Comparison of ENCODE assay signal across 24 mouse cellular contexts in genomic region chr3:52221082-52221481, GRCm38 (mm10).
"Had no signal": no experiment of that assay in that cellular context is flagged by ENCODE, and none has a peak within 500 bp of the region (broad histone marks: within the 10 kb centered on the region; RNA-seq: fewer than 3 reads in every experiment).

No protein-coding gene starts in this region.

- H3K27ac ChIP-seq: limb, embryonic 13.5 days; liver, embryonic 12.5 days; liver, embryonic 15.5 days; lung, embryonic 15.5 days; midbrain, embryonic 10.5 days; midbrain, embryonic 13.5 days; neural tube, embryonic 13.5 days; stomach, embryonic 15.5 days had no signal

- H3K9me3 ChIP-seq: limb, embryonic 13.5 days; liver, embryonic 12.5 days; liver, embryonic 15.5 days; lung, embryonic 15.5 days; megakaryocyte, embryonic 14.5 days; midbrain, embryonic 10.5 days; midbrain, embryonic 13.5 days; neural tube, embryonic 13.5 days; stomach, embryonic 15.5 days had no signal

- ATAC-seq: inflammation-experienced regulatory T-cells, adult 6 months; liver, embryonic 12.5 days; midbrain, embryonic 13.5 days; midbrain, embryonic 16.5 days had no signal

- H3K4me2 ChIP-seq: limb, embryonic 13.5 days; liver, embryonic 12.5 days; liver, embryonic 15.5 days; lung, embryonic 15.5 days; midbrain, embryonic 13.5 days; neural tube, embryonic 13.5 days; stomach, embryonic 15.5 days had no signal

- H3K4me1 ChIP-seq: liver, embryonic 12.5 days; liver, embryonic 15.5 days; lung, embryonic 15.5 days; megakaryocyte, embryonic 14.5 days; midbrain, embryonic 10.5 days; midbrain, embryonic 13.5 days; stomach, embryonic 15.5 days had no signal

- H3K27me3 ChIP-seq: limb, embryonic 13.5 days; liver, embryonic 15.5 days; lung, embryonic 15.5 days; midbrain, embryonic 13.5 days; neural tube, embryonic 13.5 days; stomach, embryonic 15.5 days had no signal

- DNase-seq: kidney, adult 11 months; kidney, postnatal 14 days; left cerebral cortex, postnatal 4 days; liver; lung, adult 18-20 months; lung, postnatal 10 days; lung, postnatal 36 days; retina, postnatal 1 day; right cerebral cortex, postnatal 25 days; spleen, adult 18-20 months; thymus, adult 18-20 months; thymus, postnatal 36 days had no signal

- H3K9ac ChIP-seq: limb, embryonic 13.5 days; liver, embryonic 12.5 days; liver, embryonic 15.5 days; lung, embryonic 15.5 days; midbrain, embryonic 13.5 days; neural tube, embryonic 13.5 days; stomach, embryonic 15.5 days had no signal

- H3K4me3 ChIP-seq: limb, embryonic 13.5 days; liver, embryonic 12.5 days; liver, embryonic 15.5 days; lung, embryonic 15.5 days; megakaryocyte, embryonic 14.5 days; midbrain, embryonic 10.5 days; midbrain, embryonic 13.5 days; myocyte; neural tube, embryonic 13.5 days; stomach, embryonic 15.5 days had no signal

- H3K36me3 ChIP-seq: limb, embryonic 13.5 days; liver, embryonic 12.5 days; liver, embryonic 15.5 days; lung, embryonic 15.5 days; midbrain, embryonic 10.5 days; midbrain, embryonic 13.5 days; neural tube, embryonic 13.5 days; stomach, embryonic 15.5 days had no signal
